10 mouse cellular contexts compared by ENCODE assay signal in the genomic region with DNA sequence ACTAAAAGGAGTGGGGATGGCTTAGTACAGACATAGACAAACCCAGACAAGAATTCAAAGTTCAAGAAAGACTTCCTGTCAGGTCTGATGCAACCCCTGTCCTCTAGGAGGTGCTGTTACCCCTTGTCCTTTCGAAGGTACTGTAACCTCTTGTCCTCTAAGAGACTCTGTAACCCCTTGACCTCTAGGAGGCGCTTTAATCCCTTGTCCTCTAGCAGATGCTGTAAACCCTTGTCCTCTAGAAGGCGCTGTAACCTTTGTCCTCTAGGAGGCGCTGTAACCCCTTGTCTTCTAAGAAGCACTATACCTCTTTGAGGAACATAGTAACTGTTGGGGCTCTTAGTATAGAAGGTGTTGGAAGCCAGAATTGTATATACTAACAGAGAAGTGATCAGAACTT. TPM values are rescaled to one million over a fixed set of nuclear protein-coding genes. Genes with fewer than 3 reads are reported as not detected.
DNase-seq lines count a peak whose midpoint lies in the region; ATAC-seq and TF ChIP-seq lines count a peak whose summit lies in the region.
"Had no signal": no experiment of that assay in that cellular context is flagged by ENCODE, and none has a peak within 500 bp of the region (broad histone marks: within the 10 kb centered on the region; RNA-seq: fewer than 3 reads in every experiment).

No protein-coding gene starts in this region.

- H3K4me1 ChIP-seq in E14TG2a.4 (replicated peaks; ENCODE audit: low read depth, low read length), result peaks cover 6% of the 10 kb centered on the region
- peaks cover 4% of the 10 kb centered on the region for H3K4me1 ChIP-seq in liver, embryonic 13.5 days (replicated peaks)

- no peaks in the 10 kb centered on the region for H3K36me3 ChIP-seq in E14TG2a.4 (ENCODE audit: insufficient read depth, low read length)
- H3K36me3 ChIP-seq in liver, embryonic 13.5 days, result no peaks in the 10 kb centered on the region
- H3K36me3 ChIP-seq in splenic B cell, adult 2 months (ENCODE audit: control insufficient read depth, insufficient read depth, low read length, poor library complexity, severe bottlenecking), result no peaks in the 10 kb centered on the region
- H3K36me3 ChIP-seq: embryonic facial prominence, embryonic 13.5 days; limb, embryonic 12.5 days had no signal

- H3K9ac ChIP-seq in liver, embryonic 13.5 days, result no peak overlapping the region
- H3K9ac ChIP-seq: embryonic facial prominence, embryonic 13.5 days; limb, embryonic 12.5 days had no signal

- DNase-seq in heart, postnatal 4 days, result peak; percentile 43
- DNase-seq in heart, postnatal 25 days (ENCODE audit: low spot score), result no peak
- DNase-seq in c-Kit-negative CD71-positive TER-119-positive erythroid progenitor cells, embryonic 14.5 days (ENCODE audit: low read depth, low spot score), result peak; percentile 70
- DNase-seq in forelimb bud, embryonic 11.5 days (ENCODE audit: low read depth, low spot score), result peak; percentile 67
- DNase-seq in liver, embryonic 13.5 days, result peak; percentile 60
- peak; percentile 61 for DNase-seq in splenic B cell, adult 2 months (ENCODE audit: low read depth, low spot score)

- intact Hi-C loops in heart, postnatal 25 days (cut with DNase I), result no loop called here

- H3K27me3 ChIP-seq in E14TG2a.4 (ENCODE audit: insufficient read depth, low read length), result peaks cover 30% of the 10 kb centered on the region
- peaks cover 33% of the 10 kb centered on the region for H3K27me3 ChIP-seq in liver, embryonic 13.5 days
- H3K27me3 ChIP-seq in splenic B cell, adult 2 months (ENCODE audit: control insufficient read depth, insufficient read depth, low read length, poor library complexity, severe bottlenecking), result no peaks in the 10 kb centered on the region; the same call in 1 of the 2 replicates

- TF ChIP-seq CTCF in E14TG2a.4 (conservative IDR thresholded peaks at IDR 0.05; ENCODE audit: low read length), result peak; percentile 87

- H3K9me3 ChIP-seq in E14TG2a.4 (ENCODE audit: low read length), result peaks cover 41% of the 10 kb centered on the region
- H3K9me3 ChIP-seq in liver, embryonic 13.5 days (replicated peaks), result no peaks in the 10 kb centered on the region
- H3K9me3 ChIP-seq: limb, embryonic 12.5 days had no signal

- peak; percentile 63 for ATAC-seq in liver, embryonic 13.5 days (ENCODE audit: low read depth)
- ATAC-seq in inflammation-experienced regulatory T-cells, adult 6 months, result no peak

- WGBS in liver, embryonic 13.5 days (ENCODE audit: insufficient replicate concordance), result 37% methylated on average over 4 of the region's 4 CpGs

- no peak overlapping the region for H3K27ac ChIP-seq in liver, embryonic 13.5 days
- H3K27ac ChIP-seq: embryonic facial prominence, embryonic 13.5 days; limb, embryonic 12.5 days had no signal

- H3K4me3 ChIP-seq in E14TG2a.4 (replicated peaks; ENCODE audit: low read length), result no peak overlapping the region
- no peak overlapping the region for H3K4me3 ChIP-seq in liver, embryonic 13.5 days (replicated peaks)
- H3K4me3 ChIP-seq: embryonic facial prominence, embryonic 13.5 days; limb, embryonic 12.5 days had no signal

- no peak overlapping the region for H3K4me2 ChIP-seq in liver, embryonic 13.5 days
- H3K4me2 ChIP-seq: embryonic facial prominence, embryonic 13.5 days; limb, embryonic 12.5 days had no signal

RNA-seq across cellular contexts. Expression of gene Slc44a5, which starts 4.7 kb away (rescaled TPM):
- total RNA-seq in heart, postnatal 4 days (2021), result under 1 TPM; 0.29 to 0.50 TPM
- under 1 TPM; 0.05 to 0.14 TPM for total RNA-seq in heart, postnatal 25 days (2021)
- 0.21 and 0.24 TPM in 2 replicates for polyA plus RNA-seq in liver, embryonic 13.5 days (2015; fragmentation: Nextera tagmentation; extraction: Ambion mirVana)
- not detected for polyA plus RNA-seq in inflammation-experienced regulatory T-cells, adult 6 months (2017; shearing (Covaris generic))

RNA-seq across cellular contexts. Expression of gene Acadm, which starts 24.1 kb away (rescaled TPM):
- total RNA-seq in heart, postnatal 4 days (2021), result 100 to 1,000 TPM; 579 to 585 TPM
- total RNA-seq in heart, postnatal 25 days (2021), result 1,000 to 10,000 TPM; 1,031 to 1,101 TPM
- 52.6 and 64.9 TPM in 2 replicates for polyA plus RNA-seq in liver, embryonic 13.5 days (2015; fragmentation: Nextera tagmentation; extraction: Ambion mirVana)
- polyA plus RNA-seq in inflammation-experienced regulatory T-cells, adult 6 months (2017; shearing (Covaris generic)), result 10 to 100 TPM; 23.7 to 43.7 (median 40.4) TPM

RNA-seq across cellular contexts. Expression of gene Rabggtb, which starts 55.7 kb away (rescaled TPM):
- total RNA-seq in heart, postnatal 4 days (2021), result 100 to 1,000 TPM; 108 to 110 TPM
- 10 to 100 TPM; 89.2 to 99.7 TPM for total RNA-seq in heart, postnatal 25 days (2021)
- 56.3 and 59.4 TPM in 2 replicates for polyA plus RNA-seq in liver, embryonic 13.5 days (2015; fragmentation: Nextera tagmentation; extraction: Ambion mirVana)
- polyA plus RNA-seq in inflammation-experienced regulatory T-cells, adult 6 months (2017; shearing (Covaris generic)), result 10 to 100 TPM; 39.3 to 47.9 (median 45.2) TPM
